Mouse (Mus musculus): ENCODE data around the gene Rassf8. TPM values are rescaled to one million over a fixed set of nuclear protein-coding genes. Genes with fewer than 3 reads are reported as not detected.

Gene Rassf8
- total RNA-seq, 2 experiments from 2014 or later = 75.4 to 82.3 TPM

- intact Hi-C loops (cut with DNase I) = loop anchor here (2.0 to 5.0 kb wide), 3 partner anchors 88 to 305 kb away; no protein-coding TSS in a partner anchor
- peak; percentile 75 to 76 for DNase-seq
Observed at GRCm38 (mm10) chr6:145746921-145747670, 548 bp downstream of the Rassf8 start.

GRCm38 (mm10) chr6:145747671-145748640 lies 1.4 kb downstream of the Rassf8 start:
- peak in 1 of 2 experiments; percentile 39 for DNase-seq
- intact Hi-C loops (cut with DNase I) = loop anchor here (2.0 to 5.0 kb wide), 4 partner anchors 45 to 306 kb away; no protein-coding TSS in a partner anchor

- no peak for DNase-seq
- intact Hi-C loops (cut with DNase I) = no loop called here
Observed at GRCm38 (mm10) chr6:145750394-145750793, 3.8 kb downstream of the Rassf8 start.

GRCm38 (mm10) chr6:145753296-145753695 lies 6.7 kb downstream of the Rassf8 start:
- DNase-seq = no peak
- intact Hi-C loops (cut with DNase I) = no loop called here

- intact Hi-C loops (cut with DNase I) = no loop called here
- peak in 1 of 2 experiments; percentile 10 for DNase-seq
Observed at GRCm38 (mm10) chr6:145754416-145754815, 7.9 kb downstream of the Rassf8 start.

GRCm38 (mm10) chr6:145755942-145756639 lies 9.5 kb downstream of the Rassf8 start:
- DNase-seq = no peak
- intact Hi-C loops (cut with DNase I) = no loop called here

- no peak for DNase-seq
- intact Hi-C loops (cut with DNase I) = no loop called here
Observed at GRCm38 (mm10) chr6:145756640-145757005, 10.1 kb downstream of the Rassf8 start.

GRCm38 (mm10) chr6:145757346-145757745 lies 10.8 kb downstream of the Rassf8 start:
- DNase-seq = no peak
- intact Hi-C loops (cut with DNase I) = no loop called here

- no peak for DNase-seq
- intact Hi-C loops (cut with DNase I) = no loop called here
Observed at GRCm38 (mm10) chr6:145758685-145759084, 12.1 kb downstream of the Rassf8 start.

- no peak for DNase-seq
- intact Hi-C loops (cut with DNase I) = no loop called here
Observed at GRCm38 (mm10) chr6:145759432-145759831, 12.9 kb downstream of the Rassf8 start.

GRCm38 (mm10) chr6:145760246-145761016 lies 13.9 kb downstream of the Rassf8 start:
- DNase-seq = peak in 1 of 2 experiments; percentile 53
- intact Hi-C loops (cut with DNase I) = no loop called here

- intact Hi-C loops (cut with DNase I) = no loop called here
- DNase-seq = peak in 1 of 2 experiments; percentile 21
Observed at GRCm38 (mm10) chr6:145761151-145761935, 14.8 kb downstream of the Rassf8 start.

- DNase-seq = no peak
- intact Hi-C loops (cut with DNase I) = no loop called here
Observed at GRCm38 (mm10) chr6:145762016-145762415, 15.5 kb downstream of the Rassf8 start.

- intact Hi-C loops (cut with DNase I) = no loop called here
- peak in 1 of 2 experiments; percentile 4 for DNase-seq
Observed at GRCm38 (mm10) chr6:145763051-145763450, 16.5 kb downstream of the Rassf8 start.

GRCm38 (mm10) chr6:145765011-145765410 lies 18.5 kb downstream of the Rassf8 start:
- intact Hi-C loops (cut with DNase I) = no loop called here
- DNase-seq = peak in 1 of 2 experiments; percentile 10

- intact Hi-C loops (cut with DNase I) = no loop called here
- no peak for DNase-seq
Observed at GRCm38 (mm10) chr6:145766971-145767370, 20.4 kb downstream of the Rassf8 start.

- DNase-seq = no peak
- intact Hi-C loops (cut with DNase I) = no loop called here
Observed at GRCm38 (mm10) chr6:145767637-145768036, 21.1 kb downstream of the Rassf8 start.

- intact Hi-C loops (cut with DNase I) = no loop called here
- peak; percentile 88 to 90 for DNase-seq
Observed at GRCm38 (mm10) chr6:145768671-145769292, 22.2 kb downstream of the Rassf8 start.

GRCm38 (mm10) chr6:145769855-145770254 lies 23.3 kb downstream of the Rassf8 start:
- intact Hi-C loops (cut with DNase I) = no loop called here
- DNase-seq = peak; percentile 56 to 66
